Mouse (Mus musculus): ENCODE data around the gene Rbp1.
A peak's percentile ranks its signal among the peaks of the same experiment; 100 is the strongest.

The Rbp1 gene

GRCm38 (mm10) chr9:98422656-98423055, at the start of gene Rbp1:
TSS of gene Rbp1 (plus strand) at chr9:98422961.
- DNase-seq (ENCODE audit: low spot score), result no peak

- no peak for DNase-seq (ENCODE audit: low spot score)
Observed at GRCm38 (mm10) chr9:98373358-98373757, 49.4 kb upstream of the Rbp1 start.

- no peak for DNase-seq (ENCODE audit: low spot score)
Observed at GRCm38 (mm10) chr9:98374897-98375296, 47.9 kb upstream of the Rbp1 start.

- DNase-seq (ENCODE audit: low spot score), result no peak
Observed at GRCm38 (mm10) chr9:98375329-98376170, 47.2 kb upstream of the Rbp1 start.

GRCm38 (mm10) chr9:98379736-98380135, 43.0 kb upstream of the Rbp1 start:
- DNase-seq (ENCODE audit: low spot score), result no peak

- no peak for DNase-seq (ENCODE audit: low spot score)
Observed at GRCm38 (mm10) chr9:98380593-98380992, 42.2 kb upstream of the Rbp1 start.

GRCm38 (mm10) chr9:98387741-98388632, 34.8 kb upstream of the Rbp1 start:
- DNase-seq (ENCODE audit: low spot score), result no peak

- no peak for DNase-seq (ENCODE audit: low spot score)
Observed at GRCm38 (mm10) chr9:98388633-98388965, 34.2 kb upstream of the Rbp1 start.

- no peak for DNase-seq (ENCODE audit: low spot score)
Observed at GRCm38 (mm10) chr9:98393496-98393895, 29.3 kb upstream of the Rbp1 start.

- no peak for DNase-seq (ENCODE audit: low spot score)
Observed at GRCm38 (mm10) chr9:98397211-98397610, 25.6 kb upstream of the Rbp1 start.

GRCm38 (mm10) chr9:98397866-98398265, 24.9 kb upstream of the Rbp1 start:
- no peak for DNase-seq (ENCODE audit: low spot score)

GRCm38 (mm10) chr9:98400185-98400894, 22.4 kb upstream of the Rbp1 start:
- DNase-seq (ENCODE audit: low spot score), result no peak

- DNase-seq (ENCODE audit: low spot score), result no peak
Observed at GRCm38 (mm10) chr9:98401611-98402010, 21.1 kb upstream of the Rbp1 start.

GRCm38 (mm10) chr9:98407771-98408170, 15.0 kb upstream of the Rbp1 start:
- no peak for DNase-seq (ENCODE audit: low spot score)

GRCm38 (mm10) chr9:98409137-98409536, 13.6 kb upstream of the Rbp1 start:
- DNase-seq (ENCODE audit: low spot score), result peak; percentile 55

- no peak for DNase-seq (ENCODE audit: low spot score)
Observed at GRCm38 (mm10) chr9:98415427-98415826, 7.3 kb upstream of the Rbp1 start.

GRCm38 (mm10) chr9:98417919-98418318, 4.8 kb upstream of the Rbp1 start:
- DNase-seq (ENCODE audit: low spot score), result no peak

- no peak for DNase-seq (ENCODE audit: low spot score)
Observed at GRCm38 (mm10) chr9:98418346-98418745, 4.4 kb upstream of the Rbp1 start.

- no peak for DNase-seq (ENCODE audit: low spot score)
Observed at GRCm38 (mm10) chr9:98420666-98421065, 2.1 kb upstream of the Rbp1 start.

- DNase-seq (ENCODE audit: low spot score), result no peak
Observed at GRCm38 (mm10) chr9:98421903-98422302, 858 bp upstream of the Rbp1 start.

- DNase-seq (ENCODE audit: low spot score), result no peak
Observed at GRCm38 (mm10) chr9:98423691-98424090, 930 bp downstream of the Rbp1 start.

- no peak for DNase-seq (ENCODE audit: low spot score)
Observed at GRCm38 (mm10) chr9:98424291-98424690, 1.5 kb downstream of the Rbp1 start.

All from layer of hippocampus, adult 9-10 months (tissue).